Mouse (Mus musculus) ovary, adult 18-20 months (tissue): ENCODE measurements around the gene Olfr9.
"Not testable (repeated sequence)": the region's sequence is repeated elsewhere in the genome, so short reads cannot be mapped to it uniquely, and the experiment has no call there.

Experiments
- DNase-seq: peaks from one replicate; pipeline ENCODE4 v3.0.0; 2022; ENCODE audit warnings: low spot score, mixed read lengths

The Olfr9 gene

DNA sequence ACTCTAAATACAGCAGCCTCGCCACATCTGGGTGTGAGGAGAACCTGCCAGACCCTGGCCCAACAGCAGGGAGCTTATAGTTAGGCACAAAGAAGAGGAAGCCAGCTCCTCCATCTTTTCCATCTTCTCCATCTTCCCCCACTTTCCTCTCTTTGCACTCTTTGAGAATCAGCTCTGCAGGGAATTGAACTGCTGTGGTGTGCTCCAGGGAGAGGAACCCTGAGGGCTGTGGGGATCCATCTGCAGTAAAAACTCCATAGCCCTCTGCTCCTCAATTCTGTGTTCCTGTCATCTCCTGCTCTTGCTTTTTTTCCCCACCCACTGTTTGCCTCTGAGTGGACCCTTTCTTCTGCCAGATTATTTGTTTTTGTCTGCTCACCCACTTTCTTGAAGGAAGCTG lies at the start of gene Olfr9:
Olfr9 (plus strand) TSS at position 301 of the 400 bp plus-strand sequence.
- DNase-seq: not testable (repeated sequence)

DNA sequence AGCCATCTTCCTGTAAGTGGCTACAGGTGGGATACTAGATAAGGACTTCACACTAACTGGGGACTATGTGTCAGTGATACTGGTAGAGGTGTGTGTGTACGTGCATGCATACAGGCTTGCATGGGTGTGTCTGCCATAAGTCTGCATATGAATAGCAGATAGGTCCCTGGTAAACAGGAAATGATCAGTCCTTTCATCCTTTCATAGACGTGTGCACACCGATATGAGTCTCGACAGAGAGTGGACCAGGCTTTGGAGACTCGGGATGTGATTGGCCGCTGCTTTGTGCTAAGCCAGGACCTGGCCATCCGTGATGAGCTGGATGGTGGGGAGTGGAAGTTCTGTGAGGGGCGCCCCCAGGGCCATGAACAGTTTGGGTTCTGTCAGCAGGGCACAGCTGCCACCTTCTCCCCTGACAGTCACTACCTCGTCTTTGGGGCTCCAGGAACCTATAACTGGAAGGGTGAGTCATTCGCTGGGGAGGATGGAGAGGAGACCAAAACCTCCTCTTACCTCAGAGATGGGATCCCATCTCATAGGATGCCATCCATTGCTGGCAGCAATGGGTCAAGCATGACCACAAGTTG lies 48.7 kb upstream of the Olfr9 start:
- no peak for DNase-seq

DNA sequence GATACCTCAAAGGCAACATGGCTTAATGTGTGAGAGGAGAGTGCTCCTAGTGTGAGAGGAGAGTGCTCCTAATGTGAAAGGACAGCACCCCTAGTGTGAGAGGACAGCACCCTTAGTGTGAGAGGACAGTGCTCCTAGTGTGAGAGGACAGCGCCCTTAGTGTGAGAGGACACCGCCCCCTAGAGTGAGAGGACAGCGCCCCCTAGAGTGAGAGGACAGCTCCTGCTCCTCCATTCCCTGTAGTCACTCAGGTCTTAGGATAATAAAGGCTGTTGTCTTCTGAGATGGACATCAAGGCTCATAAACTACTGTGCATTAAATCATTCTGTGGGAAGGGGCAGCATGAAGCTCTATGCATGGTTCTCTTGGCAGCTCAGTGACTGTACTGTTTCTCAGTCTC lies 43.6 kb upstream of the Olfr9 start:
- DNase-seq: no peak

DNA sequence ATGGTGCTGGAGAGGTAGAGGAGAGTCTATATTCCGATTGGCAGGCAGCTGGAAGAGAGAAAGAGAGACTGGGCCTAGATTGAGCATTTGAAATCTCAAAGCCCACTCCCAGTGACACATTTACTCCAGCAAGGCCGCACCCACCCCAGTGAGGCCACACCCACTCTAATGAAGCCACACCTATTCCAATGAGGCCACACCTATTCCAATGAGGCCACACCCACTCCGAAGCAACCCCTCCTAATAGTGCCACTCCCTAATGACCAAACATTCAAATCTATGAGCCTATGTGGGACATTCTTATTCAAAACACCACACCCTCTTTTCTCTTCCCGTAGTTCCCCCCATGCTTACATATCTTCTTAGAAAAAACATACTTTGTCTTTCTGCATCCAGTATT lies 41.7 kb upstream of the Olfr9 start:
- no peak for DNase-seq

DNA sequence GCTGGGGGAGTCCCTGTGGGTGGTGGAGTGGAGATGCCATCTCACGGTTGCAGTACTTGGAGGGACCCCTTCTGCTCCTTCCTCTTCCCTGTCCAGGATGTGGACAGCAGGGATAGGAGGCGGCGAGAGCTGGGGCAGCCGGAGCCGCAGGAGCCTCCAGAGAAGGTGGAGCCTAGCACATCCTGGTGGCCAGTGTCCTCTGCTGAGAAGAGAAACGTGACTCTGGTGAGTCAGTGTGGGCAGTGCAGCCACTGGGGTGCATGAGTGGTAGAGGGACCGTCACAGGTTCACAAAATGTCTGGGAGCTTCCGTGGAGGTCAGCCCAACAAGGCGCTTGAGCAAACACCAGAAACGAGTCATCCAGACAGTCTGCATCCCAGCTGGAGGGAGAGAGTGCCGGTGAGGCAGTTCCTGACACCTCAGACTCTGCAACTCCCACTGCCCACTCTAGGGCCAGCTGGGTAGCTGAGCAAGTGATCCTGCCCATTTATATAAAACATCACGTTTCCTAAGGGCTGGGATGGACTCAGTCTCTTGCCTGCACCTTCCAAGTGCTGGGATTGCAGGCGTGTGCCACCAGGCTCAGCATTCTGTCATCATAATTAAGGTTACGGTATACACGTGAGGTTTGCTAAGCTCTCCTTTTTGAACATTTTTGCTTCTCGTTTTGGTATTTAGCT lies 38.9 kb upstream of the Olfr9 start:
- DNase-seq: no peak

DNA sequence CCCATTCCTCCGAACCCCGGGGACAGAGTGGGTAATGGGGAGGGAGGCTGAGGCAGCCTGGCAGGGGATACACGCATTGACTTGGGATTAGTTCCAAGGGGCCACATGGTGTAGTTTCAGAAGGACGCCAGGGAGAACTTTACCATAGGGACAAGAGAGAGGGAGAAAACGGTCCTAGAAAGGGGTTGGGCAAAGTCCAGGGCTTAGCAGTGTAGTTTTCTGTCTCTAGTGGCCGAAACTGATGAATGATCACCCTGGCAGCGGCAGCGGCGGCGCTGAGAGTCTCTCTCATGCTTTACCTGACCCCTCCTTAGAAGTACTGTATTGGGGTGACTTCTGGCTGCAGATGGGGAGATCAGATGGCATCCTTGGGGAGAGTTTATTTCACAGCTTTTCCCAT lies 30.9 kb upstream of the Olfr9 start:
- DNase-seq: no peak

DNA sequence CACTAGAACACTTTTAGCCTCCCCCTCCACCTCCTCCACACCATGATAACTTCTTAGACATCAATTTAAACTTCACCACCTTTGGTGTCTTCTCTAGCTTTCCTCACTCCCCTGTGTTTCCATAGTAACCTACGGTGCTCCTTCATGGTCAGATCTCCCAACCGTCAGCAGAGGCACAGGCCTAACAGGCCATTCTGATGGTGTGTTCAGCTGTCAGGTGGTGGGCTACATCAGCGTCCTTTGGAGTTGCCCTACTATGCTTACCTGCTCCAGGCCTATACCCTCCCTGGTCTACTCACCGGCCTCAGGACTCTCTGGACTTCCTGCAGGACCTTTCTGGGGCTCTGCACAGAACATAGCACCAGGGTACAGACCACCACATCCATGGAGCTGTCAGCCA lies 29.1 kb upstream of the Olfr9 start:
- DNase-seq: no peak

DNA sequence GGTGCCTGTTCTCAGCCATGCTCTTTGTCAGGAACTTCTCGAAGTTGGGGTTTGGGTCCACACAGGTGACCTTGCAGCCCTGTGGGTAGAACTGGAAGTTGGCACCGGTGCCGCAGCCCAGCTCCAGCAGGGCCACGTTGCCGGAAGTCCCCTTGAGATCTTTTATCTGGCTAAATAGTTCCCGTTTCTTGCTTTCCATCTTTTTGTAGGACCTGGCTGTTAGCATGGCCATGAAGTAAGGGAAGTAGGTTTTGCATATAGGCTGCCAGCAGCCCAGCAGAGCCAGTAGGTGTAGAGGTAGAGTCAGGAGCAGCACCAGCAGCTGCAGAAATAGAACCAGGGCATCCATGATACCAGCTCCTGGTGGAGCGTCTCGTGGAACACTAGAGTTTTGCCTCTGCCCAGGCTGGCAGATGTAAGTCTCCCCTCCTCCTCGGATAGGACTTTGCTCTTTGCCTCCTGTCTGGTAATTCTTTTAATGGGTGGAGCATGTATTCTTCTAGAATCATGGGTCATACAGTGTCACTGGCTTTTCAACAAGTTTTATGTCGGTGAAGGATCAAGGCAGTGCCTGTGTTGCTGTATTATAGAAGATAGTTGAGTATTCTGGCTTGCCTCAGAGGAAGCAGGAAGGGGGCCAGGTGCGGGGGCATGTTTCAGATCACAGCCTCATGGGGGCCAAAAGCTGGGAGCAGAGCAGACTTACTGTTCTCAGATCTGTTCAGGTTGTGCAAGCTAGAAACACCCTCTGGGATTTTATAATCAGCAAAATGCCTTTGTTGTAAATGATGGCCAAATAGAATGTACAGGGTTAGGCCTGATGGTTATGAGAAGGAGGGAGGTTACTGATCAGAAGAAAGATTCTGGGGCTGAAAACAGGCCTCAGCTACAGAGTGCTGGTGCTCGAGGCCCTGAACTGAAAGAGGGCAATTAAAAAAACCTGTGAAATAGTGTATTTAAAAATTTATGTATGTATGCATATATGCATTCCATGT lies 28.3 kb upstream of the Olfr9 start, which contains the start of gene Mettl7b:
Mettl7b (minus strand) TSS at position 399 of the 995 bp plus-strand sequence.
- DNase-seq: no peak

DNA sequence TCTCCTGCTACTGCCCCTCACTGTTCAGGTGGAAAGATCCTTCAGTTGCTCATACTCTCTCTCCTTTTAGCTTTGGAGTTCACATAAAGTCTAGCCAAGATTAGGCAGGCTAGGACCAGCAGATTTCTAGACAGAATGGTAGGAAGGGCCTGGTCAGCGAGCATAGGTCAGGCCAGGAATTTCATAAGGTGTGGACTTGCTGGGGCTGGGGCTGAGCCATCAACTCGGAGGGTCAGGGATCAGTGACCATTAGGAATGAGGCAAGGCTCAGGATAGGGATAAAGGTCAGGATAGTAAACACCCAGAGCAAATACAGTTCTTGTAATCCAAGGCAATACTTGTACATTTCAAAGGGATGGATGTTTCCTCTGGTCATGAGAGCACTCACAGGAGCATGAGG lies 24.3 kb upstream of the Olfr9 start:
- no peak for DNase-seq

DNA sequence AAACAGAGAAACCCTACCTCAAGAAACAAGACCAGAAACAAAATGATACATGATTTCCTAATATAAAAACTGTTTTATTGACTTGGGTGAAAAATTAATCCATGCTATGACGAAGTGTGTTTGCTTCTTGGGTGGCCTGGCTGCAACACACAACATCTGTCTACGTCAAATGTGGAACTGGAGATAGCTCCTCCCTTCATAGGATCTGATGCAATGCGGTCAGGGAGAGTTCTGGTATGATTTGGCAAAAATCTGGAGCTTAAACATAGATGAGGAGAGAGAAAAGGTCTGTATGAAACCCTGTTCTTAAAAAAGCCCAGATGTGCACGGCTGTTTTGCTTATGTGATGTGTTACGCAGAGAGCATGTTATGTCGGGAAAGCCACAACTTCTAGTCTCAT lies 23.4 kb upstream of the Olfr9 start:
- no peak for DNase-seq

DNA sequence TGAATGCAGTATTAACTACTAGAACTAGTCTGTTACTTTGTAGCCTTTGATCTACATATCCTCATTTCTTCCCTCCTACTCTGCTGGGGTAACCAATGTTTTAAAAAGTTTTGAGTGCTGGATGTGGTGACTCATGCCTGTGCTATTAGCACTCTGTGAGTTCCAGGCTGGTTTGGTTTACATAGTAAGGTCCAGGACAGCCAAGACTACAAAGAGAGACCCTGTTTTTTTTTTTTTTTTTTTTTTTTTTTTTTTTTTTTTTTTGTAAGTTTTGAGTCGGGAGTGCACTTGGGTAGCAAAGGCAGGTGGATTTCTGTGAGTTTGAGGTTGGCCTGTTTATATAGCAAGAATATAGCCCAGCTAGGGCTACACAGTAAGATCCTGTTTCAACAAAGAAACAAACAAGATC lies 20.9 kb upstream of the Olfr9 start:
- DNase-seq: no peak

DNA sequence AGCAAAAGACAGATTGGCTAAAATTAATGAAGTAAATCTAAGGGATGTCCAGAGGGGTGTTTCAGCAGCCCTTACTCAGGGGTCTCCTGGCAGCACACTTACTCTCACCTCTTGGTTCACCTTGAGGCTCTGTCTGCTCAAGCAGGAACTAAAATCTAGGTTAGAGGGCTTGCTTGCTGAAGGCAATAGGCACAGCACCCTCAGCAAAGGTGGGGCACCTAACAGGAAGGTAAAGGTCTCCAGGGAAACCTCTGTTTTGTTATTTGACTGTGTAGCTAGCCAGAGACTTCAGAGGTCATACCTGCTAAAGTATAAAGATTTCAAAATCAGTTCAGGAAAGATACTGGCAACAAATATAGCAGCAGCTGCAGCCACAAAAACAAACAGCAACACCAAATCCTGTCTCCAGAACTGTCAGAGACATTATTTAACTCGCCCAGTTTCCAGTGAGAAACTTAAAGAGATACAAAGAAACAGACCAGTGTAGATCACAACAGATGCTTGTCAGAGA lies 18.4 kb upstream of the Olfr9 start:
- DNase-seq: no peak

DNA sequence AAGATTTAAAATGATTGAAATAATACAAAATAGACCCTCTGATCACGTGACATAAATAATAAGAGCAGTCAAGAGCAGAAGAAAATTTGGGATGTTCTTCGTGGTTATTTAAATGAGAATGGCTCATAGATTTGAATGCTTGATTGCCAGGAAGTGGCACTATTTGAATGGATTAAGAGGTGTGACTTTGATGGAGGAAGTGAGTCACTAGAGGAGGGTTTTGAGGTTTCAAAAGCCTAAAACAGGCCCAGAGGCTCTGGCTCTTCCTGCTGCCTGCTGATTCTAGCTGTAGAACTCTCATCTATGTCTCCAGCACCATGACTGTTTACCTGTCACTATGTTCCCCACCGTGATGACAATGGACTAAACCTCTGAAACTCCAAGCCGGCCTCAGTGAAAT lies 16.4 kb upstream of the Olfr9 start:
- no peak for DNase-seq

DNA sequence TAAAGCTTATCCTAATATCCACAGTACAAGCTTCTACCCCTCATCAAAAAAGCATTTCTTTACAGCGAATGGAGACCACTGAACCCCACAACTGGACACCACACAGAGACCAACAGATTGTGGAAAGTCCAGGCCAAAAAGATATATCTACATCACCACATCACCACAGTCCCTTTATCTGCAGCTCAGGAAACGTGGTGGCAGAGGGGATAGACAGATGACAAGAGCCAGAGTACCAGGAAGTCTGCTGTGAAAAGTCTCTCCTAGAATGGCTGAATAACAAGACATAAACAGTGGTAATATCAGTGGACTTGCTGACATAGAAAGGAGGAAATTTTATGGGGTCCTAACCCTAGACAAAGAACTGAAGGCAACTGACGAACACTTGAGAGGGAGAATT lies 12.8 kb upstream of the Olfr9 start:
- DNase-seq: no peak

DNA sequence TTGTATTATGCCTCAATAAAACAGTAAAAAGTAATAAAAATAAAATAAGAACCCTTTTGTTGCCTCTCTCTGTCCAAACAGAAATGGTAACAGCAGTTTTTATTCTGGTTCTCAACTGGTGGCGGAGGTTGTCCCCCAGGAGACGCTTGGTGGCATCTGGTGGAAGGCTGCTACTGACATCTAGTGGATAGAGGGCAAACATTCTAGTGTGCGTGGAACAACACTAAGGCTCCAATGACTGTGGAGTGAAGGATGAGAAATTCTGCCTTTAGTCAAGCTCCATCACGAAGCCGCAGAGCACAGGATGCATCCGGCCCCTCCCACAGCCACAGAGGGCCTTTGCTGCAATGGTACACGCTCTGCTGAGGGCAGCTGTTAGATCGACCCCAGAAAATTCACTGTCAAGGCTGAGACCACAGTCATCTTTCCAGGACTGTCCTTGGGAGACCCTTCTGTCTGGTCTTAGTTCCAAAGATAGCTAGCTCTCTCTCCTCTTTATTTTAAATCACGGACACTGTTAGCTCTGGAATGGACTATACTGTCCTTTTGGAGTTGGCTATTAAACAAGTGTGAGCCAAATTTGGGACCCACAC lies 11.6 kb upstream of the Olfr9 start:
- DNase-seq: no peak

DNA sequence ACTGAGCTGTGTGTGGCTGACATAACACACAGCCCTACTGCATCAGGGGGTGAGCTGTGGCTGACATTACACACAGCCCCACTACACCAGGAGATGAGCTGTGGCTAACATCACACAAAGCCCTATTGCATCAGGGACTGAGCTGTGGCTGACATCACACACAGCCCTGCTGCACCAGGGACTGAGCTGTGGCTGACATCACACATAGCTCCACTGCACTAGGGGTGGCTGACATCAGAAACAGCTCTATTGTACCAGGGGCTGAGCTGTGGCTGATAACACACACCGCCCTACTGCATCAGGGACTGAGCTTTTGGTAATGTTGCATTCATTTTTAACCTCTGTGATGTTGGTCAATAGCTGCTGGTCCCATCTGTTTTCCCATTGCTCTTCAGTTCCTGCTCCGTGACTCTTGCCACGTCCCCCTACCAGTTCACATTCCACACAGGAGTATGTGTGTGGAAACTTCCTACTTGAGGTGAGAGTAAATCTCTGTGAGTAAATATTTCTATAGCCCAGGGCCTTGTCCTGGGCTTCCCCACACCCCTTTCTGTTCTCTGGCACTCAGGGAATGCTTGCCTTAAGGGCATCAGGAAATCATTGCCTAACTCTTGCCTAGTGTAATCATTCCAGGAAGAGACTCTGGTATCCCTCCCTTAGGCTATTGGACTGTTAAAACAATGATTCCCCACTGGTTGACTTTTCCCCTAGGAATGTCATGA lies 8.4 kb upstream of the Olfr9 start:
- no peak for DNase-seq

DNA sequence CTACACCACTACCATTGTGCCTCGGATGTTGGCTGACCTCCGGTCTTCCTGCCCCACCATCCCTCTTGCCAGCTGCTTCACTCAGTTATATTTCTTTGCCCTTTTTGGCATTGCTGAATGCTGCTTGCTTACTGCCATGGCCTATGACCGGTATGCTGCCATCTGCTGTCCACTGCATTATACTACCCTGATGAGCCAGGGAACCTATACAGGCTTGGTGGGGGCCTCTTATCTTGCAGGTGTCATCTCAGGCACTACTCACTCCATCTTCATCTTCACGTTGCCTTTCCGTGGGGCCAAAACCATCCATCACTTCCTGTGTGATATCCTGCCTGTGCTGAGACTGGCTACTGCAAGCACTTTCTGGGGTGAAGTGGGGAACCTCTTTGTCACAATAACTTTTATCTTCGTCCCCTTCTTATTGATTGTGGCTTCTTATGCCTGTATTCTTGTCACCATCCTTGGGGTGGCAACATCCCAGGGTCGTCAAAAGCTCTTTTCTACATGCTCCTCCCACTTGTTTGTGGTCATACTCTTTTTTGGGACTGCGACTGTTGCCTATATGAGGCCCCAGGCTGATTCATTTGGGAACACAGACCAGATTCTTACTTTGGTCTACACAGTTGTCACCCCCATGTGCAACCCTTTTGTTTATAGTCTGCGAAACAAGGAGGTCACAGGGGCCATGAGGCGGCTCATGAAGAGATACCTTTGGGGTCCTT lies 1.1 kb downstream of the Olfr9 start:
- DNase-seq: not testable (repeated sequence)

DNA sequence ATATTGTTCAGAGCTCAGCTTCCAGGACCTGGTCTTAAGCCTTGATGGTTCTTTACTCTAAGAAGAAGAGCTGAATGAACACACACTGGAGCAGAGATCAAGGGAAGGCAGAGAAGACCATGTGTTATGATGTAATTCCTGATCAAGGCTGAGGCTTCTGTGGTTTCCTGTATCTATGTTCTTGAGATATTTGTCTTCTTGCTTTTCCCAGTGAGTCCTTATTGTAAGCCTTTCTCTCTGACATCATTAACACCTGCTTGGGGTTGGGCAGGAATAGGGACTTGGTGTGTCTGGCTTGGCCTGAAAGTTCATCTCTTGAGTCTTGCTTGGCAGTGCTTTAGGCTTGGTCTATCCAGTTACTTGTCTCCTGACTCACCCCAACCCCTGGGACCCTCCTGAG lies 1.8 kb downstream of the Olfr9 start:
- no peak for DNase-seq

DNA sequence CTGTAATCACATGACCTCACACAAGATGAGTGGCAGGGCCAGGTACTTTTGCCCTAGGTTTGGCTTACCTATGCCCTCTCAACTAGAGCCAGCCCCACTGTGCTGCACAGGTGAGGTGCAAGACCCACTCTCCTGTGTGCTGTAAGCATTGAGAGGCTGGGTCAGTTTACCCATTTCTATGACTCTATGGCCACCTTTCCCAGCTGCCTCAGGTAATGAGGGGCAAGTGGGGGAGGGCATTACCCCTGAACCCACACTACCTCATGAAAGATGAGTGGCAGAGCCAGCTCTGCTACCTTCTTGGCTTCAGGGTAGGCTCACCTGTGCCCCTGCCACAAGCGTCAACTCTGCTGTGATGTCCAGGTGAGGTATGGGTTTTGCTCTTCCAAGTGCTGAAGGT lies 6.6 kb downstream of the Olfr9 start:
- no peak for DNase-seq

DNA sequence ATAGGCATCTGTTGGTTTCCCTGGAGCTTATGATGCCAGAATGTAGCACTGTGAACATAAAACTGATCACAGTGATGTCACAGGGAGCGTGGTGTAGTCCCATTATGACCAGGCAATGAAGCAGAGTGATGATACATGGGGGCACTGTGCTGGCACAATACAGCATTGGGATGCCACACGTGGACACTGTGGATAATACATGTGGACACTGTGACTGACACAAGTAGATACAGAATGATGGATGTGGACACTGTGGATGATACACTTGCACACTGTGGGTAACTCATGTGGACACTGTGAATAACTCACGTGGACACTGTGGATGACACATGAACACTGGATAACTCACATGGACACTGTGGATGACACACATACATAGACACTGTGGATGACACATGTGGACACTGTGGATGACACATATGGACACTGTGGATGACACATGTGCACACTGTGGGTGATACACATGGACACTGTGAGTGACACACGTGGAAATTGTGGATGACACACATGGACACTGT lies 7.4 kb downstream of the Olfr9 start:
- no peak for DNase-seq
